Mouse (Mus musculus): ENCODE data around the gene Haspin. TPM values are rescaled to one million over a fixed set of nuclear protein-coding genes. Genes with fewer than 3 reads are reported as not detected.

Gene Haspin
- polyA plus RNA-seq, 1 experiment, result 8.6 TPM

- WGBS, result 72% methylated on average over 6 of the region's 6 CpGs
- no peak for DNase-seq
- Histone ChIP-seq H3K4me1 (replicated peaks; ENCODE audit: control insufficient read depth, insufficient read depth, low read length) (peaks cover 17% of the 10 kb centered on the region), H3K27ac (ENCODE audit: control insufficient read depth, insufficient read depth, low read length) (no peak overlapping the region), H3K4me3 (ENCODE audit: control insufficient read depth, insufficient read depth, low read length) (no peak overlapping the region), H3K36me3 (ENCODE audit: control insufficient read depth, insufficient read depth, low read length) (no peaks in the 10 kb centered on the region), H3K27me3 (ENCODE audit: control insufficient read depth, insufficient read depth, low read length) (no peaks in the 10 kb centered on the region)
- TF ChIP-seq POLR2A (IDR thresholded peaks at IDR 0.05; ENCODE audit: control insufficient read depth, extremely low read depth, insufficient read depth, low read length, poor library complexity), result no peak
- no peak for TF ChIP-seq CTCF (IDR thresholded peaks at IDR 0.05; ENCODE audit: borderline replicate concordance, control insufficient read depth, extremely low read depth, insufficient read depth, low read length, poor library complexity)
These were observed 50.2 kb downstream of the Haspin start for GRCm38 (mm10) chr11:73087700-73088480.

Other genes starting within 250 kb of the Haspin start
- gene Atp2a3, start 177.1 kb downstream of the Haspin start, polyA plus RNA-seq (2012; rRNA removed), result 478 and 539 TPM in 2 replicates
- 82.6 and 103 TPM in 2 replicates for gene P2rx1, start 139.2 kb downstream of the Haspin start, polyA plus RNA-seq (2012; rRNA removed)
- gene Camkk1, start 119.3 kb downstream of the Haspin start, polyA plus RNA-seq (2012; rRNA removed), result 35.4 and 40.0 TPM in 2 replicates
- 6.5 and 7.0 TPM in 2 replicates for gene Ncbp3, start 90.5 kb downstream of the Haspin start, polyA plus RNA-seq (2012; rRNA removed)
- 24.1 and 24.6 TPM in 2 replicates for gene Itgae, start 47.7 kb downstream of the Haspin start, polyA plus RNA-seq (2012; rRNA removed)
- gene P2rx5, start 22.1 kb upstream of the Haspin start, polyA plus RNA-seq (2012; rRNA removed), result 1.9 and 2.0 TPM in 2 replicates
- 58.6 and 64.9 TPM in 2 replicates for gene Emc6, start 38.7 kb upstream of the Haspin start, polyA plus RNA-seq (2012; rRNA removed)
- 63.1 and 72.0 TPM in 2 replicates for gene Tax1bp3, start 38.8 kb upstream of the Haspin start, polyA plus RNA-seq (2012; rRNA removed)
- 20.1 and 20.6 TPM in 2 replicates for gene Ctns, start 60.7 kb upstream of the Haspin start, polyA plus RNA-seq (2012; rRNA removed)
- 3.7 and 4.0 TPM in 2 replicates for gene Shpk, start 61.2 kb upstream of the Haspin start, polyA plus RNA-seq (2012; rRNA removed)
- 0.16 and 0.55 TPM in 2 replicates for gene Trpv1, start 96.0 kb upstream of the Haspin start, polyA plus RNA-seq (2012; rRNA removed)
- gene Trpv3, start 129.1 kb upstream of the Haspin start, polyA plus RNA-seq (2012; rRNA removed), result 0.15 and 0.19 TPM in 2 replicates
- 0.46 and 0.87 TPM in 2 replicates for gene Aspa, start 191.3 kb upstream of the Haspin start, polyA plus RNA-seq (2012; rRNA removed)
- gene Gm49340, start 191.4 kb upstream of the Haspin start, polyA plus RNA-seq (2012; rRNA removed), result not detected in 2 replicates
- gene Spata22, start 191.4 kb upstream of the Haspin start, polyA plus RNA-seq (2012; rRNA removed), result not detected in 2 replicates
- gene Olfr20, start 212.5 kb upstream of the Haspin start, polyA plus RNA-seq (2012; rRNA removed), result 0.38 TPM in 1 of 2 replicates, not detected in the other
- not detected in 2 replicates for gene Olfr376, start 233.0 kb upstream of the Haspin start, polyA plus RNA-seq (2012; rRNA removed)

Data from thymus, adult 2 months (tissue).